Mouse (Mus musculus) B cell, adult 2 months (primary cell): Measurements from ENCODE around the gene Pole.
A peak's percentile ranks its signal among the peaks of the same experiment; 100 is the strongest.

Source experiments
- DNase-seq, 2 experiments: peaks; one replicate each; pipeline ENCODE4 v3.0.0; 2022

The Pole gene

DNA sequence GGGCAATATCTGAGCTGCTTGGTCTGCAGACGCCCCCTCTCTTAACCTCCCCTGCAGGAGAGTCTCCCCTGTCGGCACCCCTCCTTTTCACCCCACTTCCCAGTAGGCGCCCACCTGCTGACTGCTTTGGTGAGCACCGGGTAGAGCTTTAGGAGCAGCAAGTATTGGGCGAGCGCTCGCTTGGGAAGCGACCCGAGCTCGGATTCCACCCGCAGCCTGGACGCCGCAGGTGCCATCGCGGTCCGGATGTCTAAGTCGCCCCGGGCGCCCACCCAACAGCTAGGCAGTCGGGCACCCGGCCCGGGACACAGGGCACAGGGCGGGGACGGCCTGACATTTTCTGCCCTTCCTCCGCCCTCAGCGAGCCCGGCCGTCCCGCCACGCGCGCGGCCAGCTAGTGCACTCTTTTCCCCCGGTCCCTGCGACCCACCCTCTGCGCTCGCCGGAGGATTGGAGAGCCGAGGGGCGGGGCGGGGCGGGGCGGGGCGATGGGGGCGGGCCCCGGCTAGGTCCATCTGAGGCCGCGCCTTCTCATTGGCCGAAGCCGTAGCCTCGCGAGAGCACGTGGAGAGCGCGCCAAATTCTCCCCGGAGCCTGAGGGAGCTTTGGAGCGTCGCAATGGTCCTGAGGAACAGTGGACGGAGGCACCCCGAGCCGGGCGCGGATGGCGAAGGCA lies at the start of gene Pole, which contains the start of gene Pxmp2:
Pole (plus strand) TSS at position 537 of the 676 bp plus-strand sequence.
Pxmp2 (minus strand) TSS at position 417 of the 676 bp plus-strand sequence.
- peak; percentile 81 to 83 for DNase-seq

DNA sequence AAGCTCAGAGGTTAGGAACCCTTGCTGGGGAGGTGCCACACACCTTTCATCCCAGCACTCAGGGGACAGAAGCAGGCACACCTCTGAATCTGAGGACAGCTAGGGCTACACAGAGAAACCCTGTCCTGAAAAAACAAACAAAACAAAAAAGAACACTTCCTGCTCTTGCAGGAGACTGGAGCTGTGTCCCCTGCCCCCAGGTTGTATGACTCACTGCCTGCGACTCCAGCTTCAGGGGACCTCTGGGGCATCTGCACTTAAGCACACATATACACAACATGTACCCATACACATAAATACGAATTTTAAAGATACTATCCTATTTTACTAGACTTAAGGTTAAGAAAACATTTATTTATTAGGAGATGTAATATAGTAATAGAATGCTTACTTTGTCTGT lies 42.0 kb upstream of the Pole start:
- no peak for DNase-seq

DNA sequence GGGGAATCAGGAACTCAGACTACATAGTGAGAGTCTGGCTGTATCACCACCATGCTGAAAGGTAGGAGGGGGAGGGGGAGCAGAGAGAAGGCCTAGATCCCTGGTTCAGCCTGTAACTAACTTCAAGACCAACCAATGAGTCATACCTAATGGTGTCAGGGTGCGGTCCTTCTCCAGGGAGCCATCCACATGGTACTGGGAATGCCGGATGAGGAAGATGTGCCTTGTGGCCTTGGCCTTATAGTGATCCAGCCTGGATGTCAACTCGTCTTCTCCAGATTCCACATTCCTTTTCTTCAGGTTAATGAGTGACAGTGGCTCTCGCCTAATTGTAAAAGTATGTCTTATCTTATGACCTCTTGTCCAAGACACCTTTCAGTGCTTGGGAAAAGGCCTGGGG lies 19.2 kb upstream of the Pole start:
- DNase-seq = no peak

DNA sequence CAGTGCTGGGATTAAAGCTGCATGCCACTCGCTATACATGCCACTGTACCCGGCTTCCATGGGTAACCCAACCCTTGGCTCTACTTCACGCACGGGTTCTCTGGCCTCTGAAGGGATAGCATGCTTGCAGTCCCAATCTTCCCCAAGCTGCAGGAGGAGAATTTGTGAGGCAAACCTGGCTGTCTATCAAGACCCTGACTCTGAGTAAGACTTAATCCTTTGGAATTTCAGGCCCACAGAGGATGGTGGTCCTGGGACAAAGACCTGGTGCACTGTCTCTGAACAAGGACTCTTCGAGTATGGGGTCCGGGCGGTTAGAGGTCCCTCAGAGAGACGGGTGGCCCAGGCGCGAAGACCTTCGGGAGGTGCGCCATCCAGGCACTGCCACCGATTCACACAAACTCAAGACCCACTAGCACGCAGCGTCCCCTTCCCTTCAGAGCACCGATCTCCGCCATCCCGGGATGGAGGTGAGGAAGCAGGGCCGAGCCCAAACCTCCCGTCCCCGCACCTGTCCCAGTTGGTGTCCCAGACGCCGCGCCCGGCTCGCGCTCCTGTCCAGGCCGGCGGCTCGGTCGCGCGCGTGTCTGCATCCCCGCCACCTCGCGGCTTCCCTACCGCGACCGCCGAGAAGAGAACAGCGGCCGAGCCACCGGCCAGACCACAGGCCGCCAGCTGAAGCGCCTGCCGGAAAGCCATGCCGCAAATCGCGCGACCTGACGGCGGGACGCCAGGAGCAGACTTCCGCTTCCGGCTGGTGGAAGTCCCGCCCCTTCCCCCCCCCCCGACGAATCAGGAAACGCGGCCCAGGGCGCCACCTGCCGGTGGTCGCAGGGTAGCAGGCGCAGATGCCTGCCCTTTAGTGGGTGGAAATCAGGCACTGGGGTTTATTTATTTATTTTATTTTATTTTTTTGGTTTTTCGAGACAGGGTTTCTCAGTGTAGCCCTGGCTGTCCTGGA lies 16.7 kb upstream of the Pole start, which contains the start of gene Pgam5:
Pgam5 (minus strand) TSS at position 773 of the 961 bp plus-strand sequence.
- DNase-seq = peak; percentile 91 to 92

DNA sequence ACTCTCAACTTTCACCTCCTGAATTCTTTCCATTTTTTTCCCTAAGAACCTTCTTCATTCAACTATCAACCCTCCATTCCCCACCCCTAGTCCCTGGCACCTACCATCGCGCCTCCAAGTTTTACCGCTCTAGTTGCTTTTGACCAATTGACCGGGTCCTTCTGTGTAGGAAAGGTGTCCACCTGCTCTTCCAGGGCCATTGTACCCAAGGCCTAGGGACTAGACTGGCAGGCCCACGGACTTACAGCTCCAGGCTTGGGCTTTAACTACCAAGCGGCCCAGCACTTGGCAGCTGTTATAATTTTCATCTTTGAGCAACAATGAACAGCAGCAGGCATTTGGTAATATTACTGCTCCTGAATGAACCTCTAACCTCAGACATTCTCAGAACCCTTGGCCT lies 15.9 kb upstream of the Pole start:
- DNase-seq = no peak

DNA sequence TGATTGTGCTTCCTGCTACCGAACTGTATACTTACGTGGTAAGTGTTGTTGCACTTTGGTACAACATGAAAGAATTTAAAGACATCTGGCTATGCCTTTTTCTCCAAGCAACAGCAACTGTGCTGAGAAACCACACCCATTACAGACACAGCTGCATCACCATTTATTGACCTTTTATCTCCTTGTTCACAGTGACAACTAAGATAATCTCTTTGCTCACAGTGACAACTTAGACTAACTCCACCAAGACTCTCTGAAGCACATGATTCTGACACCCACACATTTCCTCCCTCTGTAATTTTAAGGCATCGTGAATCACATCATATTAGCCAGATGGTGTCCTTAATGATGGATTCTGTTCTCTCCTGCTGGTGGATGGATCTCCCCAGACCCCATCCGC lies 12.0 kb upstream of the Pole start:
- DNase-seq = no peak

DNA sequence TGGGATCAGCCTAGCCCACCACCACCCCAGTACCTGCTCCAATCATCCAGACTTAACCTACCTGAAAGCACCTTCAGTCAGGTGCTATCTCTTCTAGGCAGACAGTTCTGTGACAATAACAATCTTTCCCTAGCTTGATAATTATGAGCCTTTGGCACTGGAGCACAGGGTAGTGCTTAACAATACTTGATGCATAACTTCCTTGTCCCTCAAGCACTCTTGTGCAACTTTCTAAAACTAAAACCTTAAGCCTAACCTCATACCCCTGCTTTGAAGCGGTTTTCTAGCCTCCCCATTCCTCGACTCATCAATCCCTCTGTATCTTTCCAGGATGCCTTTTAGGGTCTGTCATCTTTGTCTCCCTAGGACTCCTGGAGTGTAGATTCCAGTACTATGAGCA lies 11.3 kb upstream of the Pole start:
- DNase-seq = no peak

DNA sequence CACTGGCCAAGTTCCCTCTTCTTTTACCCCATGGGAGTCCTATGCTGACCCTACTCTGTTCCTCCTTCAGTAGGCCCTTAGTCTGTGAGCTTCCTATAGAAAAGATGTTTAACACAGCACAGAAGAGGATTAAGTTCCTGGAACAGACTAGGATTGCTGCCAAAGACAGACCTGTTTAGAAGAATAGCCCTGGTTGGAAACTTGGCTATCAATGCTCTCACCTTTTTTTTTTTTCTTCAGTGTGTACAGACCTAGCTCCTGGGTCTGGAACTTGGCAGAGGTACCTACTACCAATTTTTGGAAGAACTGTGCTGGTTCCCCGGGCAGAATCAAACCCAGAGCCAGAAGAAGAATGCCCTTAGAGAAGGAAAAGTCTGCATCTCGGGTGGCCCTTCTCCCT lies 9.7 kb upstream of the Pole start:
- DNase-seq = no peak

DNA sequence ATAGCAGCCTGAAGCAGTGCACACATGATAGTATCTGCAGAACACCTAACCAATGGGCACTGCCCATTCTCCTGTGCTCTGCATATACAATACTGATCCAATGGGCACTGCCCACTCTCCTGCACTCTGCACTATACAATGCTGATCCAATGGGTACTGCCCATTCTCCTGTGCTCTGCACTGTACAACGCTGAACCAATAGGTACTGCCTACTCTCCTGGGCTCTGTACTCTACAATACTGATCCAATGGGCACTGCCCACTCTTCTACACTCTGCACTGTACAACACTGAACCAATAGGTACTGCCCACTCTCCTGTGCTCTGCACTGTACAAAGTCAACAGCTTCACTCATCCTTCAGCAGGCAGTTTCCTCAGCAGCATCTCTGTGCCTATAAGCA lies 9.2 kb upstream of the Pole start:
- no peak for DNase-seq

DNA sequence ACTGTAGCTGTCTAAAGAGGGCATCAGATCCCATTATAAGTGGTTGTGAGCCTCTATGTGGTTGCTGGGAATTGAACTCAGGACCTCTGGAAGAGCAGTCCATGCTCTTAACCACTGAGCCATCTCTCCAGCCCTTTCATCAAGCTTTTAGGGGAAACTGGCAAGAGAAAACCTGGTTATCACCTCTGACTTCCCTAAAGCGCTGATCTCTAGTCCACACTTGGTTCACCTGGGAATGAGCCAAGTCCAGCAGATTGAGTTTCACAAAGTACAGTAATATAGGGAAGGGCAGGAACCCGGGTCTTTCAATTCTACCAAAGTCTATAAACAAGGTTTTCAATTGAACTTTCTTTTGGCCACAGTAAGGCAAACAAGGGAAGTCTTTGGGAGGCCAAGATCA lies 4.1 kb upstream of the Pole start:
- no peak for DNase-seq

DNA sequence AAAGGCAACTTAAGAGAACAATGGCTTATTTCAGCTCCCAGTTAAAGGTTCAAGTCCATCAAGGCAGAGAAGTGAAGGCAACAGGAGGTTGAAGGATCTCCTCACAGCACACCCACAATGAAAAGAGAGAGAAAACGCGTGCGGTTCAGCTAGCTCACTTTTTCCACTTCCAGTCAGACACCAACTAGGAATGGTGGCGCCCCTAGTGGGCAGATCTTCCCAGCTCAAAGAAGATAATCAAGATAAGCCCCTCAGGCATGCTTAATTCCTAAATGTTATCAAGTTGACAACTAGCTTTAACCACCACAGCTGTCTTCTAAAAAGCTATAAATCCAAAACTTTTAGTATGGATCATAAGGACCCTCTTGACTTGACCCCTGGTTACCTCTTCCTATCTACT lies 1.6 kb upstream of the Pole start:
- DNase-seq = peak; percentile 84 to 87

DNA sequence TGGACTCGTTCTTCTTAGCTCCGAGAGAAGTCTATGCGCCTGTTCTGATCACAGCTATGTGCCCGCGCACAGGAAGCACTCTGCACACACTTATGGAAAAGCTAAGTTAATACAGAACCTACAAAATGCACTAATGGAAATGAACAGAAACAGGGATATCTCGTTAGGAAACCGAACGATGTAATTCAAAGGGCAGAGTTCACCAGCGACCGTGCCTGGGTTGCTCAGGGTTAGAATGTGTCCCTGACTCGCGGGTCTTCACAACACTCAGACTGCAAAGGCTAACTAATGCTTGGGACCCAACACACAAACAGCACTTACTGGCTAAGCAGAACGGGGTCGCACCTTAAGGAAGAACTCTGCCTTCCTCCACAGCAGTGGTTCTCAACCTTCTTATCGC lies 950 bp upstream of the Pole start:
- peak in 1 of 2 experiments; percentile 15 for DNase-seq

DNA sequence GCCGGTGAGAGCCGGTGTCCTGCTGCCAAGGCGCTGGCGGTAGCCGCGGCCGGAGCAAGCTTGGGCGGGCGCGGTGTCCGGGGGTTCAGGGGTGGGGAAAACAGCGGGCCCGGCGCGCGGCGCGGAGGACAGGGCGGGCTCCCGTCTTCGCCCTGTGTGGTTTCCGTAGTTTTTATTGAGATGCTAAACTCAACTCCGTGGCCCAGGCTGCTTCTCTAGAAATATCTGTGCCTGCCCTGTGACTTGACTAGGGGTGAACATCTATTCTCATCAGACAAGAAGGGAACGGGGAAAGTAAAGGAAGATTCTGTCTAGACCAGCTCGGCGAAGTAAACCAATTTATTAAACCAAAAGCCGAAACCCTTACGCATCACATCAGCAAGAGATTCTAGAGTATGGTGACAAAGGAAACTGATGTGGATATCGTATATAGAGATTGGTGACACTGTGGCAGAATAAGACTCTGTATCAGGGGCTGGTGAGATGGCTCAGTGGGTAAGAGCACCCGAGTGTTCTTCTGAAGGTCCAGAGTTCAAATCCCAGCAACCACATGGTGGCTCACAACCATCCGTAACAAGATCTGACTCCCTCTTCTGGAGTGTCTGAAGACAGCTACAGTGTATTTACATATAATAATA lies 459 bp downstream of the Pole start:
- no peak for DNase-seq

DNA sequence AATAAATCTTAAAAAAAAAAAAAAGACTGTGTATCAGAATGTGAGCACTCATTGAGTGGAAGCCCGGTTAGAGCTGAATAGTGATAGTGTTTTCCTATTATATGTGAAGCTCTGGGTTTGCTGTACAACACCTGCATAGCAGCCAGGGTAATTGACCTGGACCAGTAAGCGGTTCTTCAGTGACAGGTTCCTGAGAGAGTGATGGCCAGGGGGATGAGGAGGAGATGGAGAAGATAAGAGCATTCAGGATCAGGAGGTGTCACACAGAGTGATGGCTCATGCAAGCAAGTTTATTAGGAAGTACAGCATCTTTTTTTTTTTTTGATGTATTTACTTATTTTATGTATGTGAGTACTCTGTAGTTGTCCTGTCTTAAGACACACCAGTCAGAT lies 974 bp downstream of the Pole start:
- DNase-seq = no peak

DNA sequence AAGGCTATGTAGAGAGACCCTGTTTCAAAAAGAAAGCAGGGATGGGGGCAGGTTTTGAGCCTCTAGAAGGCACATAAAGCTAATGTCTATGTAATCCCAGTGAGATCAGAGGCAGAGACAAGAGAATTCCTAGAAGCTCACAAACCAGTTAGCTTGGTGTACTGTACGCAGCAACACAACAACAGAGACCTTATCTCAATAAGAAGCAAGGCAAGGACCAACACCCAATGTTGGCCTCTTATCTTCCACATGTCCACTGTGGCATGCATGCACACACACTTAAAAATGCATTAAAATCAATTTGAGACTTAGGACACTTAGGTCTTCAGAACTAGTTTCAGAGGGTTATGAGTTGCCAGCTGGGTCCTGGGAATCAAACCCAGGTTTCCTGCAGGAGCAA lies 5.5 kb downstream of the Pole start:
- no peak for DNase-seq

DNA sequence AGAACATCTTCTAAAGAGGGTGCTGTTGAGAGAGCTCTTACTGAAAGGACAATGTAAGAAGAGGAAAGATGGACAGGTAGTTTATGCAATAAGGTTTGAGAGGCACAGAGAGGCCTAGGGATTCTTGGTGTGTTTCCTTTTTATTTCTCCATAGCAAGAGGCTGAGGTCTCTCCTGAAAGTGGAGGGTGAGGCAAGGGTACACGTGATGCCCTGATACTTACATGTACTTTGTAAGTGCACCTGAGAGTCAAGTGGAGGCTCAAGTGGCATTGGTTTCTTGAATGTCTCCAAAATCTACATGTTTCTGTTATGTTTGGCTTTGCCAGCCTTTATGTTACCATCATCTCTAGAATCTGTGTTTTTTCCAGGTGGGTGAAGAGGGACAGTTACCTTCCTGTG lies 10.5 kb downstream of the Pole start:
- DNase-seq = no peak

DNA sequence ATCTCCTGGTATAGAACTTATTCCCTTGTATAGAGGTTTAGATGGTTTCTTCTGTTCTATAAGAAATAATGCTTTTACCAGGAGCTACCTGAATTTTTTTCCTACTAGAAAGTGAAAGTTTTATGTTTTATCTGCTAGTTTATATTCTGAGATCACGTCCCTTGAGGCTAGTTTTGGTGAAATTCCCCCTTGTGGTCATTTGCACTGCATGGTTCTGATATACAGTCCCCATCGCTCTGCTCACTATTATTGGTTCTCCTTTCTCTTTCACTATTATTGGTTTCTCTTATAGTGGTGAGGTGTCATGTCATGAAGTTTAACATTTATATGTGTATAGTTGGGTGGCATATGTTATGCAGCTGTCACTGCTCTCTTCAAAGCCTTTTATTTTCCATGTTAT lies 14.5 kb downstream of the Pole start:
- DNase-seq = no peak

DNA sequence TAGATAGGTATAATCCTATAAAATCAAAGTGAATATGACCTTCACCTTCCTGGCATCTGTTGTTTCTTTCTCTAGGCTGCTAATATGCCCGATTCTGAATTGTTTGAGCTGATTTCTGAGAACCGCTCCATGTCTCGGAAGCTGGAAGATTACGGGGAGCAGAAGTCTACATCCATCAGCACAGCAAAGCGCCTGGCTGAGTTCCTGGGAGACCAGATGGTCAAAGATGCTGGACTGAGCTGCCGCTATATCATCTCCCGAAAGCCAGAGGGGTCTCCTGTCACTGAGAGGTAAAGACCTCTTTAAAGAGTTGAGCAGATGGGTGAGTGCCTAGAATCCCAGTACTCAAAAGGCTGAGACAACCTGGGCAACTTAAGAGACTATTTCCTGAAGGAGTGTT lies 22.8 kb downstream of the Pole start:
- DNase-seq = no peak

DNA sequence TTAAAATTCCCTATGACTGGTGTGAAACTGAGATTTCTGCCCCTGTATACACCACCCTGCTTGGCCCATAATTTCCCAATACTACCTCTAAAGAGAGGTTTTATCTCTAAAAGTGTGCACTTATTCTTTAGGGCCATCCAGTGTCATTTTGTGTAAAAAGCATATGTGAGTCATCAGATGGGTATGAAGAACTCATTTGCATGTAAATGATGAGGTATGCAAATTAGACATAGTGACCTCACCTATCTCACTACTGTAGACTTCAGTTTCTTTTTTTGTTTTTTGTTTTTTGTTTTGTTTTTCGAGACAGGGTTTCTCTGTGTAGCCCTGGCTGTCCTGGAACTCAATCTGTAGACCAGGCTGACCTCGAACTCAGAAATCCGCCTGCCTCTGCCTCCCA lies 27.0 kb downstream of the Pole start:
- no peak for DNase-seq

DNA sequence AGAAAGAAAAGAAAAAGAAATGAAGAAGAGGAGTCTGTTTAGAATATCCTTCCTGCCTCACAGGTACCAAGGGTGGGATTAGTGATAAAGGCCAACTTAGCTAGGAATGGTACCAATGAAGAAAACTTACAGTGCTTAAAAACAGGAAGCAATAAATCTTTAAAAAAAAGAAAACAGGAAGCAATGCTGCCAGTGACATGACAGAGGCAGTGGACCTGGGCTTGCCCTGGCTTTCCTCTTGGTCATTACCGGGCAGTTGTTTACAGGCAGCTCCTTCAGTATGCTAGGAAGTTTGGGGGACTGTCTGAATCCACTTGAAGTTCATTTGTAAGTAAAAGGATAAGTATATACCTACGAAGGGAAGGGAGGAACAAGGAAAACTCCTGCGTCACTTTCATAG lies 44.4 kb downstream of the Pole start:
- no peak for DNase-seq

DNA sequence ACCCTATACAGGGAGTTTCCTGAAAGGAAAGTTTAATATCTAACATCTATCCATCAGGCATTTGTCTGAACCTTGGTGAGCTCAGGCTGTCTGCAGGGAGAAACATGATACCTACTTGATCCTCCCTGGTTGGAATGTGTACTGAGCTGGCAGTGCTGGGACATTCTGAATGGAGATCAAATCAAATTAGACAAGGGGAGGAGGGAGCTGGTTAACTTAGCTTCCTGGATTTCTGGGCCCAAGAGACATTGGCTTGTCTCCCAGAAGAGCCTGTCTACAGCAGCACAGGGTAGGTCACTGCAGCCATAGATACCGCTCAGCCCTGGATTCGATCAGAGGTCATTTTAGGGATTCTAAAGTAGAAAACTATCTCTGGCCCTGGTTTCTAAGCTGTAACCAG lies 52.7 kb downstream of the Pole start:
- DNase-seq = no peak

DNA sequence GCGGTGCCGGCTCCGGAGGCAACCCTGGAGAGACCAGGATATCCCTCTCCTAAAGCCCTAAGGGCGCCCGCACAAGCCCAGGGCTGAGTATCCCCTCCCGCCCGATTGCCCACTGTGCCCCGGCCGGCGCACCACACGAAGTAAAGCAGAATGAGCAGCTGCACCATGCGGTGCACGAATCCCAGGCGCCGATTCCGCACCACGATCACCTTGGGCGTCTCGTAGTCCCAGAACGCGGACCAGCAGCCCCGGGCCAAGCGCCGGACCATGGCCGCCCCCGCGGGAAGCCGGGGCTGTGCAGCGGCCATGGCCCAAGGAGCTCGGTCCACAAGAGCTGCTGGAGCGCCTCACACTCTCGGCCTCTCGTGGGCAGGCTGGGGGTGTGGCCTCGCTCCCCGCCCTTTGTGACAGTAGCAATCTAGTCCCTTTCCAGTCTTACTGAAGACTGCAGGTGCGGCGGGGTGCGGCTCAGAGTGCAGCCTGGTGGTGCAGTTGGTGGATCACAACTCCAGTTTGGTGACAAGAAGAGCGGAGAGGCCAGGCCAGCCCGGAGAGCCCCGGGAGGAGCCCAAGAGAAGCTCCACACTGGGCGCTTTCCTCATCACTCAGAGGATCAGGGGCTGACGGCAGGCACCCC lies 56.7 kb downstream of the Pole start, which contains the start of gene P2rx2:
P2rx2 (minus strand) TSS at position 565 of the 637 bp plus-strand sequence.
- DNase-seq = peak; percentile 21 to 26

DNA sequence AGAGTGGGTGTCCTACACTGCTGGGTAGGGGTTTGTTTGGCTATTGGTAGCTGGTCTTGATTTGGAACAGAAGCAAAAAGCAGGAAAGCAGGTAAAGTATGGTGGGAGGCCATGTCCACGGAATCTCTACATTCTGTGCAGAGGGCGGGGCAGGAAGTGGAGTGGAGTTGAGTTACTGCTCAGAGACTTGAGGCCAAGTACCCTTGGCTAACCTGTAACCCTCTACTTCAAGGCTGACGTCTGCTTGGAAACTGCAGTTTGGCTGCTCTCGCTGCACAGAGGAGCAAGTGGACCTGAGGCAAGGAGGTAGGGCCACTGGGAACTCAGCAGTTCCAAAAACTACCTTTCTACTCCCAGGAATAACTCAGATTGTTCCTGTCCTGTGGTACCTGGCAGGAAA lies 58.4 kb downstream of the Pole start, which contains the start of gene Lrcol1:
Lrcol1 (plus strand) TSS at position 207 of the 400 bp plus-strand sequence.
- DNase-seq = no peak
